ENCODE assay signal across 8 mouse cellular contexts in the genomic region with DNA sequence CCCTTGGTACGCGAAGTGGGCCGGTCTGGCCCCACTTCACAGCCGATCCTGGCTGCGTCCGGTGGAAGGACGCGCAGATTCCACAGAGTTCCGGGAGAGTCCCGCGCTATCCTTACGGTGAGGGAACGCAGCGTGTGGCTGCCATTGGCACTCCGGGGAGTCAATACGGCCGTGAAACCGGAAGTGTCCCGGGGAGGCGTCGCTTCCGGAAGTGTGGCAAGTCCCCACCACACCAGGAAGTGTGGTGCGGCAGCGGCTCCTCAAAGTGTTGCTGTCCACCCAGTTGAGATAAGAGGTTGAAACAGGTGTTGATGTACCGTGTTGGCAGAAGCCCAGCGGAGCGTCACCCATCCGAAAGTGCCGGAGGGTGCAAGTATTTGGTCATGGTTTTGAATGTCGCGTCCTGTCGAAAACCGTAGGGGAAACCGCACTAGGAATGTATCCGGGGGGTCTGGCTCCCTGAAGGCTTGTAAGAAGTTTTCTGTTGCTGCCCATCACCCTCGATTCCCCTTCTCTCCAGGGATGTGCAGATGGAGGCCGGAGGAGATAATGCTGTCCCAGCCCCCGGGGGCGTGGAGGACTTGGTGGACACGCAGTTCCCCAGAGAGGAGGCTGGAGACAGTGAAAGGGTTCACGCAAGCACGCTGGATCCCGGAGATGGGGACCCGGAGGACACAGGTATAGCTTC. TPM values are rescaled to one million over a fixed set of nuclear protein-coding genes. Genes with fewer than 3 reads are reported as not detected.
DNase-seq lines count a peak whose midpoint lies in the region; ATAC-seq and TF ChIP-seq lines count a peak whose summit lies in the region.

No protein-coding gene starts in this region.

- H3K9ac ChIP-seq in heart, embryonic 15.5 days, result peak overlapping the region; percentile 54
- H3K9ac ChIP-seq in CH12.LX (ENCODE audit: insufficient read depth, low read depth), result peak overlapping the region; percentile 94
- peak overlapping the region; percentile 83 for H3K9ac ChIP-seq in hindbrain, embryonic 15.5 days

- WGBS in heart, embryonic 15.5 days, result 1% methylated on average over 44 of the region's 44 CpGs
- under 1% methylated on average over 44 of the region's 44 CpGs for WGBS in hindbrain, embryonic 15.5 days

- H3K9me3 ChIP-seq in heart, embryonic 15.5 days (replicated peaks), result no peaks in the 10 kb centered on the region
- H3K9me3 ChIP-seq in CH12.LX (replicated peaks; ENCODE audit: low read length), result no peaks in the 10 kb centered on the region
- H3K9me3 ChIP-seq in hindbrain, embryonic 15.5 days, result no peaks in the 10 kb centered on the region

- peak; percentile 69; the same call in 1 of the 2 replicates for TF ChIP-seq POLR2A in CH12.LX (IDR thresholded peaks at IDR 0.05; ENCODE audit: low read depth, low read length)

- peak; percentile 72 for ATAC-seq in heart, embryonic 15.5 days (replicated peaks; ENCODE audit: insufficient number of reproducible peaks, insufficient read depth, low FRiP score, low read depth)
- ATAC-seq in common myeloid progenitor, adult 5-6 weeks (replicated peaks; ENCODE audit: low read depth, poor library complexity, severe bottlenecking), result peak; percentile 64
- peak; percentile 74 for ATAC-seq in hindbrain, embryonic 15.5 days (ENCODE audit: low FRiP score, low read depth)

- no peaks in the 10 kb centered on the region for H3K27me3 ChIP-seq in heart, embryonic 15.5 days
- peaks cover 17% of the 10 kb centered on the region for H3K27me3 ChIP-seq in CH12.LX (replicated peaks)
- H3K27me3 ChIP-seq in hindbrain, embryonic 15.5 days, result no peaks in the 10 kb centered on the region

- no peak for TF ChIP-seq CTCF in CH12.LX (conservative IDR thresholded peaks at IDR 0.05 in 1 of 2, IDR thresholded peaks at IDR 0.05 in 1 of 2; ENCODE audit: low read depth in 2 of 2, low read length in 2 of 2)

- H3K4me1 ChIP-seq in heart, embryonic 15.5 days (replicated peaks), result peaks cover 18% of the 10 kb centered on the region
- H3K4me1 ChIP-seq in CH12.LX (ENCODE audit: control insufficient read depth in 1 of 2, insufficient read depth in 2 of 2), result peaks cover 5 to 33% of the 10 kb centered on the region in 2 experiments
- H3K4me1 ChIP-seq in hindbrain, embryonic 15.5 days (replicated peaks), result peaks cover 21% of the 10 kb centered on the region

- H3K4me3 ChIP-seq in heart, embryonic 15.5 days, result peak overlapping the region; percentile 62
- H3K4me3 ChIP-seq in CH12.LX (replicated peaks in 1 of 3; ENCODE audit: low read depth in 2 of 3, low read length in 2 of 3, poor library complexity in 1 of 3), result peak overlapping the region; percentile 89 to 92 (median 90)
- H3K4me3 ChIP-seq in hindbrain, embryonic 15.5 days, result peak overlapping the region; percentile 82

- dilution Hi-C loops in CH12.LX (cut with MboI; ENCODE audit: extremely low pct_ligation_motif_present, extremely low pct_unique_long_range_greater_than_20kb, low sequenced_read_pairs), result no loop called here

- DNase-seq in heart, postnatal 4 days, result no peak
- DNase-seq in CH12.LX (ENCODE audit: extremely low read depth), result peak; percentile 92
- DNase-seq in lung, postnatal 14 days, result peak; percentile 21
- DNase-seq in testis, postnatal 10 days (ENCODE audit: low spot score), result peak; percentile 63
- DNase-seq in c-Kit-positive CD71-positive TER-119-positive erythroid progenitor cells, embryonic 14.5 days (ENCODE audit: low spot score), result no peak

- H3K4me2 ChIP-seq in heart, embryonic 15.5 days, result peak overlapping the region; percentile 92
- peak overlapping the region; percentile 79; the same call in 1 of the 2 replicates for H3K4me2 ChIP-seq in CH12.LX (ENCODE audit: insufficient read depth, low read depth, poor library complexity, severe bottlenecking)
- peak overlapping the region; percentile 99 for H3K4me2 ChIP-seq in hindbrain, embryonic 15.5 days

- TF ChIP-seq EP300 in CH12.LX (IDR thresholded peaks at IDR 0.05; ENCODE audit: low read length), result no peak

- no peak for TF ChIP-seq RAD21 in CH12.LX (IDR thresholded peaks at IDR 0.05; ENCODE audit: low read depth, low read length)

- H3K27ac ChIP-seq in heart, embryonic 15.5 days, result peak overlapping the region; percentile 91
- peak overlapping the region; percentile 78 for H3K27ac ChIP-seq in CH12.LX (ENCODE audit: insufficient read depth, low read depth)
- H3K27ac ChIP-seq in hindbrain, embryonic 15.5 days (replicated peaks), result peak overlapping the region; percentile 97

- in situ Hi-C loops in CH12.LX (cut with MboI; ENCODE audit: low pct_ligation_motif_present, low pct_unique_long_range_greater_than_20kb, low sequenced_read_pairs), result loop anchor here (10.0 kb wide), 1 partner anchor 1581 kb away; no protein-coding TSS in a partner anchor

- peaks cover 12% of the 10 kb centered on the region for H3K36me3 ChIP-seq in heart, embryonic 15.5 days
- H3K36me3 ChIP-seq in CH12.LX (replicated peaks in 1 of 2; ENCODE audit: control insufficient read depth in 1 of 2, insufficient read depth in 1 of 2, low read length in 1 of 2), result peaks cover 30 to 36% of the 10 kb centered on the region in 2 experiments
- peaks cover 22% of the 10 kb centered on the region for H3K36me3 ChIP-seq in hindbrain, embryonic 15.5 days

- H3K79me2 ChIP-seq in CH12.LX (replicated peaks; ENCODE audit: control insufficient read depth, extremely low read depth, insufficient read depth, poor library complexity, severe bottlenecking), result peaks cover 22% of the 10 kb centered on the region

TF ChIP-seq in CH12.LX, 34 proteins besides CTCF, POLR2A, EP300 and RAD21 (continues in another document):
- no peak for TF ChIP-seq ZKSCAN1 (IDR thresholded peaks at IDR 0.05; ENCODE audit: borderline replicate concordance, low read depth, low read length)
- peak; percentile 76 for TF ChIP-seq NELFE (IDR thresholded peaks at IDR 0.05; ENCODE audit: low read depth, low read length)
- peak; percentile 84 for TF ChIP-seq MXI1 (IDR thresholded peaks at IDR 0.05; ENCODE audit: low read depth, low read length)
- no peak for TF ChIP-seq CHD2 (IDR thresholded peaks at IDR 0.05; ENCODE audit: low read length)
- peak; percentile 55; the same call in 1 of the 2 replicates for TF ChIP-seq MEF2A (IDR thresholded peaks at IDR 0.05; ENCODE audit: borderline replicate concordance, low read depth, low read length)
- peak; percentile 92 for TF ChIP-seq SIN3A (IDR thresholded peaks at IDR 0.05; ENCODE audit: low read length)
- 0 out of 2 replicates have a peak, but pooled peaks have one; percentile 17 for TF ChIP-seq MAZ (IDR thresholded peaks at IDR 0.05; ENCODE audit: low read depth, low read length)
- TF ChIP-seq ZNF384 (IDR thresholded peaks at IDR 0.05; ENCODE audit: low read depth, low read length), result no peak
- TF ChIP-seq ETS1 (conservative IDR thresholded peaks at IDR 0.05; ENCODE audit: low read depth, low read length), result peak; percentile 36
- no peak for TF ChIP-seq SMC3 (IDR thresholded peaks at IDR 0.05; ENCODE audit: low read depth, low read length)
- TF ChIP-seq ELF1 (IDR thresholded peaks at IDR 0.05; ENCODE audit: low read depth, low read length), result peak; percentile 98
- TF ChIP-seq MAX (IDR thresholded peaks at IDR 0.05; ENCODE audit: low read length), result peak; percentile 77; the same call in 1 of the 2 replicates
- 0 out of 2 replicates have a peak, but pooled peaks have one; percentile 45 for TF ChIP-seq TBP (conservative IDR thresholded peaks at IDR 0.05; ENCODE audit: low read depth, low read length)
- peak; percentile 83 for TF ChIP-seq TCF12 (IDR thresholded peaks at IDR 0.05; ENCODE audit: low read depth, low read length)
- no peak for TF ChIP-seq BHLHE40 (IDR thresholded peaks at IDR 0.05; ENCODE audit: low read depth, low read length)
- no peak for TF ChIP-seq MAFK (IDR thresholded peaks at IDR 0.05; ENCODE audit: insufficient replicate concordance, low read length)
- TF ChIP-seq ZC3H11A (IDR thresholded peaks at IDR 0.05; ENCODE audit: low read depth, low read length), result no peak
- no peak for TF ChIP-seq JUND (conservative IDR thresholded peaks at IDR 0.05; ENCODE audit: low read depth, low read length)
- TF ChIP-seq POLR2AphosphoS2 (IDR thresholded peaks at IDR 0.05; ENCODE audit: low read depth, low read length), result no peak
- no peak for TF ChIP-seq E2F4 (IDR thresholded peaks at IDR 0.05; ENCODE audit: insufficient replicate concordance, low read depth, low read length)
- TF ChIP-seq IRF4 (IDR thresholded peaks at IDR 0.05; ENCODE audit: low read depth, low read length), result peak; percentile 67
- no peak for TF ChIP-seq CHD1 (IDR thresholded peaks at IDR 0.05; ENCODE audit: low read depth, low read length)
- no peak for TF ChIP-seq JUN (IDR thresholded peaks at IDR 0.05; ENCODE audit: insufficient read depth, low read depth, low read length)
- TF ChIP-seq NRF1 (IDR thresholded peaks at IDR 0.05; ENCODE audit: low read depth, low read length), result peak; percentile 38; the same call in 1 of the 2 replicates
- no peak for TF ChIP-seq USF1 (IDR thresholded peaks at IDR 0.05; ENCODE audit: low read depth, low read length)
- no peak; the same call in 1 of the 2 replicates for TF ChIP-seq GABPA (IDR thresholded peaks at IDR 0.05; ENCODE audit: insufficient replicate concordance, low read depth, low read length)
- peak; percentile 84 for TF ChIP-seq HCFC1 (IDR thresholded peaks at IDR 0.05; ENCODE audit: low read depth, low read length)
- no peak for TF ChIP-seq UBTF (IDR thresholded peaks at IDR 0.05; ENCODE audit: low read depth, low read length)
- peak; percentile 74; the same call in 1 of the 2 replicates for TF ChIP-seq KAT2A (IDR thresholded peaks at IDR 0.05; ENCODE audit: insufficient replicate concordance, low read length)

RNA-seq across cellular contexts. Expression of a gene that starts 0.3 kb away (rescaled TPM):
- polyA plus RNA-seq in heart, embryonic 15.5 days (2015; fragmentation: Nextera tagmentation; extraction: Ambion mirVana), result 3.9 and 5.5 TPM in 2 replicates
- 1 to 10 TPM; 6.3 to 6.5 TPM for total RNA-seq in heart, postnatal 4 days (2021)
- 12.6 and 15.2 TPM in 2 replicates for total RNA-seq in CH12.LX (2012; rRNA removed)
- 6.5 and 7.2 TPM in 2 replicates for total RNA-seq in CH12.LX (2014; rRNA removed)
- polyA plus RNA-seq in CH12.LX (2012; ENCODE audit: insufficient read length, low read depth), result 14.7 and 17.1 TPM in 2 replicates
- 15.9 and 18.1 TPM in 2 replicates for total RNA-seq in common myeloid progenitor, adult 5-6 weeks (2017)
- 10.6 and 13.2 TPM in 2 replicates for polyA plus RNA-seq in hindbrain, embryonic 15.5 days (2015; fragmentation: Nextera tagmentation; extraction: Ambion mirVana)

RNA-seq across cellular contexts. Expression of a gene that starts 7.3 kb away (rescaled TPM):
- polyA plus RNA-seq in heart, embryonic 15.5 days (2015; fragmentation: Nextera tagmentation; extraction: Ambion mirVana), result 0.19 TPM in 1 of 2 replicates, not detected in the other
- total RNA-seq in heart, postnatal 4 days (2021), result not detected
- total RNA-seq in CH12.LX (2012; rRNA removed) (1.4 and 1.6 TPM in 2 replicates), CH12.LX (2014; rRNA removed) (0.30 and 0.94 TPM in 2 replicates)
- polyA plus RNA-seq in CH12.LX (2012; ENCODE audit: insufficient read length, low read depth), result 1.9 and 2.4 TPM in 2 replicates
- total RNA-seq in common myeloid progenitor, adult 5-6 weeks (2017), result not detected in 2 replicates
- 0.21 TPM in 1 of 2 replicates, not detected in the other for polyA plus RNA-seq in hindbrain, embryonic 15.5 days (2015; fragmentation: Nextera tagmentation; extraction: Ambion mirVana)

Comparison
In these comparisons a context has a peak if more than half of its experiments do, and no peak if none do; other contexts are left out.
1. DNase-seq: peak in CH12.LX (single experiment), lung, postnatal 14 days (single experiment) and testis, postnatal 10 days (single experiment); none in heart, postnatal 4 days (single experiment) and c-Kit-positive CD71-positive TER-119-positive erythroid progenitor cells, embryonic 14.5 days (single experiment).
2. Peak in every context shown above with its lines, with median percentiles within 50 percentile points of each other: ATAC-seq, H3K27ac ChIP-seq, H3K4me2 ChIP-seq, H3K4me3 ChIP-seq and H3K9ac ChIP-seq.